Mouse (Mus musculus): ENCODE results near the gene Lgi4.

Gene Lgi4

DNA sequence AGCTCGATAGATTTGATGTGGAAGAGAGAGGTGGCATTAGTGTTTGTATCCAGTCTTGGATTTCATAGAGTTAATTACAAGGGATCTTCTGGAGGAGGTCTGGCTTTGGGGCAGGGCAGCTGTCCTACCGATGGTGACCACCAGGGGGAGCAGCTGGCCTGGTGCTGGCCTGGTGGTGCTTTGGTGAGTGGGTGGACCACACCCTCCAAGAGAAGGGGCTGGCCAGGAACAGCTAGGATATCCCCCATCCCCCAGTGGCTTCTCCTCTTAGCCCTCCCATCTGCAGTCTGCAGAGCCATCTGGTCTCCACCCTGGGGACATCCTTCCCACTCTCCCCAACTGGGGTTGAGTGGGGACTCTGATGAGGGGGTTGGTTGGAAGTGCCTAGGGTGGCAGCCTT lies at the start of gene Lgi4:
Lgi4 (plus strand) TSS at position 235 of the 400 bp plus-strand sequence.
- DNase-seq: peak; percentile 86

DNA sequence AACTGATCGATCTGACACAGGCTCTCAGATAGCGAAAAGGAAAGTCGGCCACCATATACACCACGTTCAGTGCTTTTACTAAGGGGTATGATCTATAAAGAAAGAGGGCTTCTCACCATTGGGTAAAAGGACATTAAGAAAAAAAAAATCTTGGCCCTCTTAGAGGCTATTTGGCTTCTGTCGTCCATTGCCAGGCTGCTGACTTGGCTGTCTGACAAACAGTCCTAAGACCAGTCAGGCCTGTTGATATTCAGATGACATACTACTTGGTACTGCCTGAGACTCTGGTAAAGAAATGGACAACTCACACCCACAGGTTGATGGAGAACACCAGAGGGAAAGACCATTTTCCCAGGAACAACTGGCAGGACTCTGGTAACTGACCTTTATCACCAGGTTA lies 46.2 kb upstream of the Lgi4 start:
- DNase-seq: no peak

DNA sequence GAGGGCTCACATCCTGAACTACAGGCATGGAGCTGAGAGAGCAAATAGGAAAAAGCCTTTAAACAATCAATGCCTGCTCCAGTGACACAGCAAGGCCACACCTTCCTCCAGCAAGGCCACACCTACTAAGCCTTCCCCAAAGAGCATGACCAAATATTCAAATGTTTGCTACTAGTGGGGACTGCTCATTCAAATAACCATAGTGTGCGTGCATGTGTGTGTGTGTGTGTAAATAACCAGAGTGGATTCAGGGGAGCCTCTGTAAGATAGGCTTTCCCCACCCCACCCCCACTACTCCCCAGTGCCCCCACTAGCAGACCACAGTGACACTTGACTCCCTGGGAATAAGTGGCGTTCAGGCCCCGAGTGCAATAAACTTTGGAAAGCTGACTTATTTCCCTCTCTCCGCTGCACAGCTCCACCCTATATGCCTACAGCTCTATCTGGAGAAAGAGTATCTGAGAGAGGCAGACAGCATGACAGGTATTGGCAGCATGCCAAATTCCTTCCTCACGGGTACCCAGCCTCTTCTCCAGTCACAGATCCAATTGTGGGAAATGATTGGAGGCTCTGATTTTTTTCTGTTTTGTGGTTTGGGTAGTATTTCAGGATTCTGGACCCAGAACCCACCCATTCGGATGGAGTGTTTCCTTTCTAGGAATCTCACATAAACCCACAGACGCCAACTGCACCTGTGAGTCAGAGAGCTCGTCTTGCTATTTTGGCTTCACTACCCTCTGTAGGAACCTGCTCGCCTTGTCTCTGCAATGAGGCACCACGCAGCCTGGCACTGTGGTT lies 41.8 kb upstream of the Lgi4 start:
- peak; percentile 62 for DNase-seq

DNA sequence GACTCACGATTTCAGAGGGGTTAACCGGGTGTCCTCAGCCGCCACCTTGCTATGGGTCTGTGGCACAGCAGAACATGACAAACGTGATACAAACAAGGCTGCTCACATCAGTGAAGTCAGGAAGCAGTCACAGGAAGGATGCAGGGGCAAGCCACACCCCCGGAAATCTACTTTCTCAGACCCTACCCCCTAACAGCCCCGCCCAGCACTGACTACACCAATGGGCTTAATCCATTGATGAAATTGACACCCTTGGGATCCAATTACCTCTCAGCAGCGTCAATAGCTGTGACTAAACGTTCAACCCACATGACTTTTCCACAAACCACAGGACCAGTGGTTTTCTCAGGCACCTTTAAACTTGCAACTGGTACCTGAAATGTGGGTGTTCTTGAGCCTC lies 30.5 kb upstream of the Lgi4 start:
- DNase-seq: no peak

DNA sequence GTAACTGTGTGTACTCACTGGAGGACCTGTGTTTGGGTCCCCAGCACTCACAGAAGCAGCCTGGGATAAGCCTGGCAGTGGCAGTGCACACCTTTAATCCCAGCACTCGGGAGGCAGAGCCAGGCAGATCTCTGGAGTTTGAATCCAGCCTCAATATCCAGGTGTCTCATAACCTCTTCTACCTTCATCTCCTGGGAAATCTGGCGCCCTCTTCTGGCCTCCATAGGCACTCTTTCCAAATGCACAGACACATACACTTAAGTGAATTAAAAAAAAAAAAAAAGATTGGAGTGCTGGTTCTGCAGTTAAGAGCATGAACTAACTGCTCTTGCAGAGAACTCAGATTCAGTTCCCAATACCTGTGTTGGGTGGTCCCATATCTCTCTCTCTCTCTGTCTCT lies 28.4 kb upstream of the Lgi4 start:
- no peak for DNase-seq

DNA sequence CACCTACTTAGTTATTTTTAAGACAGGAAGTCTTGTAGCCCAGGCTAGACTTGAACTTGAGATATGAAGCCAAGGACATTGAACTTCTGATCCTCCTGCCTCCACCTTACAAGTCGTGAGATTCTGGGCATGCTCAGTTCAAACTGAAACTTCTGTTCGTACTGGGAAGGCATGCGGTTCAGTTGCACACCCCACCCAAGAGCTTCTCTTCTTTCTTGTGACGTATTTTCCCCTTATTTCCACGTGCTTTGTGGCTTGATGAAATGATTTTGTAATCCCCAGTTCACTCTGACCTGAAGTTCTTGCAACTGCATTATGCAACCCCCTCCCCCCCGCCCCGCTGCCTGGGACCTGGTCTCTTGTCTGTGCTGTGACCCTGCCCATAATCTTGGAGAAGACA lies 27.4 kb upstream of the Lgi4 start:
- no peak for DNase-seq

DNA sequence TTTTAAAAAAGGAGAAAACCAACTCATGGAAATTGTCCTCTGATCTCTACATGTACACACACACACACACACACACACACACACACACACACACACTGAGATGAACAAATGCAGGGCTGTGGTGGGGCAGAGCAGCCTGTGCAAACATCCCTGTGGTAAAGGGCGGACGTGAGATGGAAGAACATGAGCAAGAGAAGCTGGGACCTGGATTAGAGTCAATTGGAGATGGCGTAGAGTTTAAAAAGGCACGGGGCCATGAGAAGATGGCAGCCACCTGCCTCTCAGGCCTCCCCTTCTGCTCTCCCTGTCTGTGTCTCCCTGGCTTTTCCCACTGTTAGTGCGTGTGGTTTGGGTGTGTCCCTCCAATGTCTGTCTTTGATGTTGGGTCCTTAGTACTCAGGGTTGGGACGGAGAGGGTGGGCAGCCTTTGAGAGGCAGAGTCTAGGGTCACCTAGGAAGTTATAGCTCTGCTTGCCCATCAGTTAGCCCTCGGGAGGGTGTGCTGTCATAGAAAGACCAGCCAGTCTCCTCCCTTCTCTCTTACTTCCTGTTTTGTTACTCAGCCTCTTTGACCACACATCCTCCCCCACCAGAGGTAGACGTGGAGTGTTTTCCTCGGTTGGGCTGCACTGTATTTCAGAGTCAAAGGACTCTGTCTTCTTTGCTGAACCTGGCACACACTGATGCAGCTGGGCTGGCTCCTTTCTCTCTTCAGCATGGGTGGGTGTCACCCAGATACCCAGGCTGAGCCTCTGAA lies 25.6 kb upstream of the Lgi4 start:
- DNase-seq: no peak

DNA sequence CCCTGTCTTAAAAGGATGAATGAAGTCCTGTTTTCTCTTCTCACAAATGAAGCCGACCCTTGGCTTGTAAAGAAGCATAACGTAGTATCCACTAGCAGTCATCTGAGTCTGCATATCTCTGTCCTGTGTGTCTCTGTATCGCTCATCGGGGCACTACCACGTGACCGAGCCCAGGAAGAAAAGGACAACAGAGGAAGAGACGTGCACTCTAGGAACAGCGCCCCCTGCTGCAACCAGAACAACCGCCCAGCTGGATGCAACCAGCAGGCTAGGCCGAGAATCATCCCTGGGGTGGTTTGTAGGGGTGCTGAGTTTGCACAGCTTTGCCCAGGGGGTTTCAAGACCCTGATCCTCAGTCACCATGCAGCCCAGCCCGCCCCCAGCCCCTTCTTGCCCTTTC lies 24.4 kb upstream of the Lgi4 start:
- DNase-seq: no peak

DNA sequence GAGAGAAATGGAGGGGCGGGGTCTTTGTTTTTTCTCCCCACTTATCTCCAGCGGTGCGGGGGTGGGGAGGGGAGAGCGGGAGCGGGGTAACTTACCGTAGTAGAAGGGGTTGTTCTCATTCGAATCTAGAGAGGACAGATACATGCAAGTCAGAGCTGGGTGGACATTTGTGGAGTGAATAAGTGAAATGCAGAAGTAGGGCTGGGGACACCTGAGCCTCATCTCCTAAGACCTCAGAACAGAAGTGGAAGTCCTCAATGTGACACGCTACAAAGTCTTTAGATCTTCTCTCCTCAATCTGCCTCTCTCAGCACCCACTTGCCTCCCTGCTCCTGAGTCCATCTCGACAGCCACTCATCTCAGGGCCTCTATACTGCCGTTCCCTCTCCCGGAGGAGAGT lies 23.9 kb upstream of the Lgi4 start:
- no peak for DNase-seq

DNA sequence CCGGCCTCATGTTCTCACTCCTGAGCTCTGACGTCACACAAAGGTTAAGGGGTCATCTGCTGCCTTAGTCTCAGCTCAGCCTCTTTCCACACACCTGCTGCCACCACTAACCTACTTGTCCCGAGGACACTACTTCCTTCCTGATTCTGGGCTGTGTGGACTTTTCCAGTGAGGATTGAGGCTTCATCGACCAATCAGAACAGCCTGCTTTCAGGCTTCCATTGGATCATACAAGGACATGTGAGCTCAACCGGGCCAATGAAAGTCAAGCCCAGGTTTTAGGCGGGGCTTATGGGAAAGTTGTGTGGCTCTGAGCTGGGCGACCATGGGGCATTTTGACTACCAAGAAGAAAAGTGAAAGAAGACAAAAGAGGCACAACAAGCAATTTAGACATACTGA lies 22.2 kb upstream of the Lgi4 start:
- DNase-seq: no peak

DNA sequence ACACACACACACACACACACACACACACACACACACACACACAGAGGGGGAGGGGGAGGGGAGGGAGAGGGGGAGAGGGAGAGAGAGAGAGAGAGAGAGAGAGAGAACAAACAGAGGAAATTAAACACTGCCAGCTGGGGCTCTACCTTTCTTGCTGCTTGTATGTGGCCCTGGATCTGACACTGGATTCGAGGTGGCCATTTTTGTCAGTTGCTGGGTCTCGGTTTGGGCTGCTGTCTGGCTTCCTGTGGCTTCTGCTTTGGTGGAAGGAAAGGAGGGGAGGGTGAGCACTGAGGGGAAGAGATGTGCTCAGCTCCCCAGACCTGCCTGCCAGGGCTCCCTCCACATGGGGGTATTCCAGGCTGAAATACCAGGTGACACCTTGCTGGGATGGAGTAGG lies 21.5 kb upstream of the Lgi4 start:
- no peak for DNase-seq

DNA sequence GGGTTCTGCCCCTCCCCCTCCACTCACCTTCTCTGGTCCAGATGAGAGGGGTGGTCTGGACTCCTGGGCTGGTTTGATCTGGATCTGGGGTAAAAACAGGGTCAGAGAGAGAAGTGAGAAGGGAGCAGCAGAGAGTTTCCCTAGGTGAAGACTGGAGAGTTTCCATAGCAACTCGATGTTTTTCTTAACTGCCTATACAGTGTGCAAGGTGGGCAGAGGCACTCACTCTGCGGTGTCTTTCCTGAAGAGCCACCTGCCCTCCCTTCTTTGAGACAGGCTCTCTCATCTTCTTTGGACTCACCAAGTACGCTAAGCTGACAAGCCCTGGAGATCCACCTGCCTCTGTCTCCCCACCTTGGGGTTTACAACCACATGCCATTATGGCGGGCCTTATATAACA lies 20.1 kb upstream of the Lgi4 start:
- no peak for DNase-seq

DNA sequence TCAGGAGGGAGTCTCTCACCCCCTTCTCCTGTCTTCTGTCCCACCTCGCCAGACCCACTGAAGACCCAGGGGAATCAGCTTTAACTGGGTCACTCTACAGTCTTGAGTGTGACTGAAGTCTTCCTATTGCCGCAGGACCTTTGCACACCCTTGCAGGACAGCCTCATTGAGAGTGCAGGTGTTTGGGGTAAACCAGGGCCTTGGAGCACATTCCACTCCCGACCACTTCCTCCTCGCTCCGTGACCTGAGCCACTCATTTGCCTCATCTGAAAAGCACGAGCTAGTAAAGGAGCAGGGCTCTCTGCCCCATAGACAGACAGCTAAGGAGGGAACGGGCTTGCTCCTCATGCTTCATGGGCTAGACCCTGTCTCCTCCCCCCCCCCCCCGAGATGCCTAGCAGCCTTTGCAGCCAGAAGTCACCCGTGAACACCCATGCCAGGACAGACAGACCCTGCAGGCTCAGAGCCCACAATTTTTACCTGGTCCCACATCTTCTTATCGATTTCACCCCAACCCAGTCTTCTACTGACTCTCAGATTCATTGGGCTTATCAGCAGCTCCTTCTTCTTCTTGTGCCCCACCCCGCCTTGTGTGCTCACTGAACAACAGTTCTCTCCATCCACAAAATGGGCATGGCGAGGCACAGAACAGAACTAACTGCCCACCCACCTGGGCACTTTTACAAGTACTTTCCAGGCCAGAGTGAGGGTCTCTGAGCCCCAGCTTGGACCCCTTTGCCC lies 18.7 kb upstream of the Lgi4 start:
- DNase-seq: no peak

DNA sequence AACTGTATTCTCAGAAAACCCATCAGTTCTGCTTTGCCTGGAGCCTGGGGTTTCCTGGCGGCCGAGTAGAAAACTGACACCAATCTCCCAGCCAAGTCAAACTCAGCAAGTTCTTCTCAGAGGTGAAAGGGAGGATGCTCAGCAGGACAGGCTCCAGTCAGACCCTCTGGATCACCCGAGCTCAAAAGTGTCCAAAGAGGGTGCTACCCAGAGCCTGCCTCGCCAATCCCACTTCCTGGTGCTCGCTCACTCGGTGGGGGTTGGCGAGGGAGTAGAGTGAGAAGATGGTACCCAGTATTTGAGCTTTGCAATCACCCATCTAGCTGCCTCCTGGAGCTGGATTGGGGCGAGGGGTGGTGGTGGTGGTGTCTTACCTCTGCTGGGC lies 18.1 kb upstream of the Lgi4 start:
- DNase-seq: no peak

DNA sequence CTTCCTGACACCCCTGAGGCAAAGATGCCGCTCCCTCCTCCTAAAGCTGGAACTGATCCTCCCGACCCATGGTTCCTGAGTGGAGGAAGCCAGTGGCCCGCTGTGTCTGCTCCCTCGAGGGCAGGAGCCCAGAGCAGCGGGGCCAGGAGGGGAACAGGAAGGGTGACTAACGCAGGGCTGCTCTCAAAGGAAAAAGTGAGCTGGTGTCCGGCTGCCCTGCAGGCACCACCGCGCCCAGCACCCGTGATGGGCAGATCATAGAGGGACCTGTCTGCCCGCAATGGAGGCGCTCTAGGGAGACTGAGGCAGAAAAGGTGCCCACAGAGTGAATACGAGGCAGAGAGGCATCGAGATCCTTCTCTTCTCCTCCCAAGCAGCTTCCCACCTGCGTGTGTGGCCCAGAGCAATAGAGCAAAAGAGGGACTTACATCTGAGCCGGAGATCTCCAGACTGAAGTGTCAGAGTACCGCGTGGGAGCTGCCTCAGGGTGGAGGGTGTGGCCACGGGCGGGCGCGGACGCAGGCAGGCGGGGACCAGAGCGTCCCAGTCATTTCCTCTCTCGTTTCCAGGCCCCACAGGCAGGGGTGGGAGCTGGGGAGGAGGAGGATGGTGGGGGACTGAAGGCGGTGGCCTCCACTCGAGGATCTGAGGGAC lies 17.4 kb upstream of the Lgi4 start:
- peak; percentile 66 for DNase-seq

DNA sequence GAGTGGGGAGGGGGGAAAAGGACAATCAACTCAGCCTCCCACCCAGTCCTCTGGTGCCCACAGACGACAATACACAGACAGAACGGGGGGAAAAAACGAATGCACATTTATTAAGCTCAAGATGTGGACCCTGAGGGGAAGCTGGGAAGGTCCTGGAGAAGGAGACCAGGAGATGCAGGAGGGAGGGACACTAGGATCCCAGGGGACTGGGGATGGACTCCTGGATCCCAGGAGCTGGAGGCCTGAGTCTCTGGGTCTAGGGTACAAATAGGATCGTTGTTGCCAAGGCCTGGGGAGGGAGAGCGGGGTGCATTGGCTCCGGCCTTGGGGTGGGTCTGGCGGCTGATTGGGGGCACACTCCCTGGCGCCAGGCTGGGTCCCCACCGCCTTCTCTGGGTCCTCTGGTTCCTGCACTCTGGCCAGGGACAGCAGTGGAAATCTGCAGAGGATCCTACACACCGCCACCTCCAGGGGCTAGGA lies 16.7 kb upstream of the Lgi4 start, which contains the start of gene Fxyd5:
Fxyd5 (minus strand) TSS at position 51 of the 480 bp plus-strand sequence.
- no peak for DNase-seq

DNA sequence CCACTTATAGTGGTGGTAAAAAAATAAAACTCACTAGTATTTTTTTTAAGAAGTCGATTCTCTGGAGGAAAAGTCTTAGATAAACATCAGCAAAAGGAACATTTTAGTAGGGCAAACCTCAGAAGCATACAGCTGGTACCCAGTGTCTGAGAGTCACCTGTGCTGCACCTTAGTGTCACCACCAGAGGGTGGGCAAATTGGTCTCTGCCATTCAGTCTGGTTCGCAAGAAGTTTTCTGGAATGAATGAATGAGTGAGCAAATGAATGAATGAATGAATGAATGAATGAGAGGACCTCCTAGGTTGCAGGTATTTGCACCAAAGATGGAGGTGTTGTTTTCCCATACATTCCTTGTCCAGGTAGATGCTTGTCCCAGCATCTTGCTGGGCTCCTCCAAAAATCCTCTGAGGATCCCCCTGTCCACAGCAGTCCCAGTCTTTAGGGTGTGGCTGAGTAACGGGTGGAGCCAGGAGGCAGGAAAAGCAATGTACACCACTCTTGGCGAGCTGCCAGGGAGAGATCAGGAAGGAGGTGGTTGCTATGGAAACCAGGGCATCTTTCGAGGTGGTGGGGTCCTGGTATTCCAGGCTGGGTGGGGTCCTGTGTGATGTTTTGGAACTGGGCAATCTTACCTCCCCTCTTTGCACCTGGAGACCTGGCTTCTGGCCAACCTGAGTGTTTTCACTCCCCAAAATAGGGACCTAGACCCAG lies 9.9 kb upstream of the Lgi4 start:
- DNase-seq: no peak

DNA sequence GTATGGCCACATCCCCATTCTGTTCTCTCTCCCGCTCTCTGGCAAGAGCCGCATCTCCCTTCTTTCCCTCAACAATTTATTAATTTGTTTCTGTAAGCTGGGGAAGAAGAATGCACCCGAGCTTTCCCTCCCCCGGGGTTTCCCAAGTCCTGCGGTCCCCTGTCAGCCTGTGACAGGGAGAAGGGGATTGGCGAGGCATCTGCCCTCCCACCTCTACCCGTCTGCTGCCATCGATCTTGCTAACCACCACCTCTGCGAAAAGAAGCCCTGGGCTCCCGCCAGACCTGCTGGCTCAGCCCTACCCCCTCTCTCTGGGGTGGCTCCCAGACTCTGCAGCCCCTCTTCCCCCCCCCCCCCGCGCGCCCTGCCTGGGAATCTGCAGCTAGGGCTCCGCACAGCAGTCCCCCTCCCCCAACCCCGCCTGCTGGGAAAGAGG lies 9.3 kb upstream of the Lgi4 start:
- DNase-seq: no peak

DNA sequence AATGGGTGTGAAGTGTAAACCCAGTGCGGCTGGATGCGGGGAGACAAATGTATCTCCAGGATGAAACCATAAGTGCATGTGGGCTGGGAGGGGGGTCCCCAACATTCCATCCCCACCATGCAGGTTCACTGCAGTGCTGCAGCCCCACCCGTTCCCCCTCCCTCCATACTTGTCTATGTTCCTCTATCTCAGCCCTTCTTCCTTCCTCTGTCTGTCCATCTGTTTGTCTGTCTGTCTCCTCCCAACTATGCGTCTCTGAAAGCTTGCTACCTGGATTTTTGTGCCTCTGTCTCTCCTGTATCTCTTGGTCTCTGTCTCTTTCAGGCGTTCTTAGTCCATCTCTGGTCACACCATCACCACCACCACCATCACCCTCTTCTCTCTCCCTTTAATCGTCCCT lies 8.7 kb upstream of the Lgi4 start:
- no peak for DNase-seq

DNA sequence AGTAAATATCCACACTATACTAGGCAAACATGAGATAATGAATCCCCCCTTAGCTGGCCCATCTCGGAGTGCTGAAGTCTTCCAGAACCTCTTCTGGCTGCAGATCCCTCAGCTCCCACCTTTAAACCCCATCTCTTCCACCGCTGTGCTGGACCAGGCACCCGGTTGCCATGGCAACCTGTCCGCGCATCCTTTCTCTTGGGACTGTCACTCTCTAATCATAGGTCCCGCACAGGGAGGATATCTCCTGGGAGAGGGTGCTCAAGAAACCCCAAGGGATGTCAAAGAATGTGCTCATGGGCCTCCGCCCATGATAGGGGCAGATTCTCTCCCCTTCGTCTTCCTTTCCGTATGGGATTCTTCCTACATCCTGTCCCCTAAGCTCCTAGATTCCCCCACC lies 8.2 kb upstream of the Lgi4 start:
- DNase-seq: no peak

DNA sequence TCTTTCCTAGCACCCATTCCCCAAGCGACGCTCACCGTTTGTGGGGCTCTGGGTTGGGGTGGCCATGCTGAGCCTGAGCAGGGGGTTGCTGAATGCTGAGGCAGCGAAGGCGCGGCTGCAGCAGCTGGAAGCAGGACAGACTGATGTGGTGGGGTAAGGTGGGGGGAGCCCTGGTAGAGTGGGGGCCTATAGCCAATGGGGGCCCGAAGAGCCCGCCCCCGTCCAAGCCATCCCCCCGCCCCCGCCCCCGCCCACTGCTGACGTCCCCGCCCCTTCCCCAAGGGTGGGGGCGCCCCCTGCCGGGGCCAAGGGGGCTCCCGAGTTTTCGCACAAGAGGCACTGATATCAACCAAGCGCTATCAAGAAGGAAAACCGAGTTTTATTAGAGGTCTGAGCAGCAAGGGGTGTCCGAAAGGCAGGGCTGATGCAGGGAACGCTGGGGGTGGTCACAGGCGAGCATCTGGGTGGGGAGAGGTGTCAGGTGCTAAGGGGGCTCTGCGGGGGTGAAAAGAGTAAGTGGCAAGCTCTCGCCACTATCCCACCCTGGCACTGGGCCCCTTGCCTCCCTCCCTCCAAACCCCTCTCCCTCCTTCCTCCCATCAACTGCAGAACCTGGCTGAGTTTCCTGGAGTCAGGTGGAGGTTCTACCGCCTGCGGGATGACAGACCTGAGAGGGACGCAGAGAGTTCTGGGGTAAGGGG lies 7.7 kb upstream of the Lgi4 start, which contains the start of gene Fxyd7:
Fxyd7 (minus strand) TSS at position 147 of the 701 bp plus-strand sequence.
- DNase-seq: no peak

DNA sequence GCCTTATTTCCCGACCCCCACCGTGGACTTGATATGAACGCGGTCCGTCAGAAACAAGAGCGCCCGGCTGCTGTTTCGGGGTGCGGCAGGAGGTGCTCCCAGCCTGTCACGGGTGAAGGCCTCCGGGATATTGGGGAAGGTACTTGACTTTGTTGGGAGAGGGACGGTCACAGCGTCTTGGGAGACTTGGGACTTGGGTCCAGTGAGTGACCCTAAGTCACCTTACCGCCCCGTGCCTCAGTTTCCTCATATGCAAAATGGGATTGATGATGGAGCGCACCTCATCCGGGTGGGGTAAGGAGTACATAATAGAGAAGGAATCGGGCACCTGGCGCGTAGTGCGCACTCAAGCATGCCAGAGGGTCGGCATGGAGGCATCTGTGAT lies 6.9 kb upstream of the Lgi4 start:
- no peak for DNase-seq

Measured in kidney, postnatal 14 days (tissue).